Comparison of ENCODE assay signal across 21 mouse cellular contexts in genomic region chr17:15646768-15647167, GRCm38 (mm10).
"Had no signal": no experiment of that assay in that cellular context is flagged by ENCODE, and none has a peak within 500 bp of the region (broad histone marks: within the 10 kb centered on the region; RNA-seq: fewer than 3 reads in every experiment).

No protein-coding gene starts in this region.

- H3K36me3 ChIP-seq: limb, embryonic 13.5 days; liver, embryonic 13.5 days; midbrain, embryonic 10.5 days; midbrain, embryonic 13.5 days; neural tube, embryonic 13.5 days had no signal

- H3K4me3 ChIP-seq: limb, embryonic 13.5 days; liver, embryonic 13.5 days; megakaryocyte, embryonic 14.5 days; midbrain, embryonic 10.5 days; midbrain, embryonic 13.5 days; myocyte; neural tube, embryonic 13.5 days had no signal

- H3K9me3 ChIP-seq: limb, embryonic 13.5 days; liver, embryonic 13.5 days; megakaryocyte, embryonic 14.5 days; midbrain, embryonic 10.5 days; midbrain, embryonic 13.5 days; neural tube, embryonic 13.5 days had no signal

- ATAC-seq: midbrain, embryonic 13.5 days; midbrain, embryonic 16.5 days had no signal

- H3K4me1 ChIP-seq: limb, embryonic 13.5 days; liver, embryonic 13.5 days; midbrain, embryonic 10.5 days; midbrain, embryonic 13.5 days; neural tube, embryonic 13.5 days had no signal

- H3K9ac ChIP-seq: limb, embryonic 13.5 days; liver, embryonic 13.5 days; midbrain, embryonic 13.5 days; neural tube, embryonic 13.5 days had no signal

- H3K4me2 ChIP-seq: limb, embryonic 13.5 days; liver, embryonic 13.5 days; midbrain, embryonic 13.5 days; neural tube, embryonic 13.5 days had no signal

- DNase-seq: kidney, adult 2 months; kidney, postnatal 10 days; kidney, postnatal 4 days; left cerebral cortex, postnatal 4 days; liver, embryonic 13.5 days; lung, adult 2 months; lung, postnatal 10 days; lung, postnatal 36 days; right cerebral cortex, adult 18-20 months; right cerebral cortex, postnatal 14 days; right cerebral cortex, postnatal 4 days; thymus, adult 2 months; thymus, postnatal 14 days had no signal

- H3K27ac ChIP-seq: limb, embryonic 13.5 days; liver, embryonic 13.5 days; midbrain, embryonic 10.5 days; midbrain, embryonic 13.5 days; neural tube, embryonic 13.5 days; stomach, postnatal 0 days had no signal

- H3K27me3 ChIP-seq: limb, embryonic 13.5 days; liver, embryonic 13.5 days; megakaryocyte, embryonic 14.5 days; midbrain, embryonic 13.5 days; neural tube, embryonic 13.5 days had no signal
